Mouse (Mus musculus): Measurements from ENCODE around the gene Mthfd2.

- TF ChIP-seq GATA1 (IDR thresholded peaks at IDR 0.05; ENCODE audit: borderline replicate concordance, low read length) (no peak), FLI1 (IDR thresholded peaks at IDR 0.05; ENCODE audit: low read length) (no peak)
Measured at GRCm38 (mm10) chr6:83280256-83280955, 45.3 kb downstream of the Mthfd2 start.

Data from megakaryocyte, embryonic 14.5 days (primary cell).